Mouse (Mus musculus): ENCODE measurements around the gene Tut7. TPM values are rescaled to one million over a fixed set of nuclear protein-coding genes. Genes with fewer than 3 reads are reported as not detected.

Gene Tut7
- polyA plus RNA-seq, 2 experiments = 40.3 to 45.3 TPM

GRCm38 (mm10) chr13:59838464-59838863 lies 15.5 kb upstream of the Tut7 start:
- 72% methylated on average over 3 of the region's 3 CpGs for WGBS (ENCODE audit: insufficient replicate concordance)
- Histone ChIP-seq H3K4me1 (replicated peaks; ENCODE audit: control insufficient read depth in 2 of 2, insufficient read depth in 2 of 2, low read length in 1 of 2) (peaks cover 16 to 25% of the 10 kb centered on the region in 2 experiments), H3K4me3 (ENCODE audit: insufficient read depth in 1 of 2, low read depth in 2 of 2, low read length in 2 of 2) (no peak overlapping the region), H3K27me3 (ENCODE audit: control insufficient read depth, insufficient read depth, low read length) (no peaks in the 10 kb centered on the region), H3K9me3 (ENCODE audit: control insufficient read depth, low read length) (no peaks in the 10 kb centered on the region), H3K27ac (no peak overlapping the region), H3K4me2 (ENCODE audit: low read depth) (no peak overlapping the region), H3K36me3 (replicated peaks; ENCODE audit: control insufficient read depth, insufficient read depth, low read depth) (no peaks in the 10 kb centered on the region), H3K9ac (replicated peaks) (no peak overlapping the region)
- no peak for TF ChIP-seq EP300 (IDR thresholded peaks at IDR 0.05; ENCODE audit: low read depth)
- TF ChIP-seq CTCF (IDR thresholded peaks at IDR 0.05; ENCODE audit: low read depth) = no peak
- DNase-seq (ENCODE audit: low read depth in 3 of 3, low spot score in 3 of 3) (no peak), ATAC-seq (ENCODE audit: insufficient read depth) (no peak)

- Histone ChIP-seq H3K4me3 (ENCODE audit: insufficient read depth in 1 of 2, low read depth in 2 of 2, low read length in 2 of 2) (no peak overlapping the region), H3K4me2 (ENCODE audit: low read depth) (peak overlapping the region; percentile 58), H3K27ac (no peak overlapping the region), H3K36me3 (replicated peaks; ENCODE audit: control insufficient read depth, insufficient read depth, low read depth) (no peaks in the 10 kb centered on the region), H3K4me1 (replicated peaks; ENCODE audit: control insufficient read depth in 2 of 2, insufficient read depth in 2 of 2, low read length in 1 of 2) (peaks cover 11 to 26% of the 10 kb centered on the region in 2 experiments), H3K9me3 (ENCODE audit: control insufficient read depth, low read length) (no peaks in the 10 kb centered on the region), H3K27me3 (ENCODE audit: control insufficient read depth, insufficient read depth, low read length) (no peaks in the 10 kb centered on the region), H3K9ac (replicated peaks) (no peak overlapping the region)
- ATAC-seq (ENCODE audit: insufficient read depth) = no peak
- DNase-seq (ENCODE audit: low read depth in 3 of 3, low spot score in 3 of 3) = no peak
- 64% methylated on average over 3 of the region's 3 CpGs for WGBS (ENCODE audit: insufficient replicate concordance)
- TF ChIP-seq CTCF (IDR thresholded peaks at IDR 0.05; ENCODE audit: low read depth) (no peak), EP300 (IDR thresholded peaks at IDR 0.05; ENCODE audit: low read depth) (no peak)
Observed at GRCm38 (mm10) chr13:59836811-59837210, 13.9 kb upstream of the Tut7 start.

- TF ChIP-seq CTCF (IDR thresholded peaks at IDR 0.05; ENCODE audit: low read depth) = no peak
- no peak for TF ChIP-seq EP300 (IDR thresholded peaks at IDR 0.05; ENCODE audit: low read depth)
- Histone ChIP-seq H3K4me1 (replicated peaks; ENCODE audit: control insufficient read depth in 2 of 2, insufficient read depth in 2 of 2, low read length in 1 of 2) (peaks cover 11 to 26% of the 10 kb centered on the region in 2 experiments), H3K36me3 (replicated peaks; ENCODE audit: control insufficient read depth, insufficient read depth, low read depth) (no peaks in the 10 kb centered on the region), H3K27ac (peak overlapping the region; percentile 55), H3K9ac (replicated peaks) (peak overlapping the region; percentile 43), H3K4me2 (ENCODE audit: low read depth) (peak overlapping the region; percentile 58), H3K27me3 (ENCODE audit: control insufficient read depth, insufficient read depth, low read length) (no peaks in the 10 kb centered on the region), H3K9me3 (ENCODE audit: control insufficient read depth, low read length) (no peaks in the 10 kb centered on the region), H3K4me3 (ENCODE audit: insufficient read depth in 1 of 2, low read depth in 2 of 2, low read length in 2 of 2) (peak overlapping the region; percentile 12 to 16; a peak in 2 of 4 replicates)
- WGBS (ENCODE audit: insufficient replicate concordance) = 20% methylated on average over 14 of the region's 14 CpGs
- DNase-seq (ENCODE audit: low read depth in 3 of 3, low spot score in 3 of 3) (no peak), ATAC-seq (ENCODE audit: insufficient read depth) (peak; percentile 40)
Observed at GRCm38 (mm10) chr13:59836101-59836798, 13.3 kb upstream of the Tut7 start.

GRCm38 (mm10) chr13:59834786-59835452 lies 12.0 kb upstream of the Tut7 start:
- TF ChIP-seq EP300 (IDR thresholded peaks at IDR 0.05; ENCODE audit: low read depth) (no peak), CTCF (IDR thresholded peaks at IDR 0.05; ENCODE audit: low read depth) (no peak)
- DNase-seq (ENCODE audit: low read depth in 3 of 3, low spot score in 3 of 3) (no peak), ATAC-seq (ENCODE audit: insufficient read depth) (peak; percentile 22; the same call in 1 of the 2 replicates)
- Histone ChIP-seq H3K4me2 (ENCODE audit: low read depth) (no peak overlapping the region), H3K9ac (replicated peaks) (no peak overlapping the region), H3K4me1 (replicated peaks; ENCODE audit: control insufficient read depth in 2 of 2, insufficient read depth in 2 of 2, low read length in 1 of 2) (peaks cover 11 to 23% of the 10 kb centered on the region in 2 experiments), H3K36me3 (replicated peaks; ENCODE audit: control insufficient read depth, insufficient read depth, low read depth) (no peaks in the 10 kb centered on the region), H3K27ac (no peak overlapping the region), H3K9me3 (ENCODE audit: control insufficient read depth, low read length) (no peaks in the 10 kb centered on the region), H3K4me3 (ENCODE audit: insufficient read depth in 1 of 2, low read depth in 2 of 2, low read length in 2 of 2) (no peak overlapping the region), H3K27me3 (ENCODE audit: control insufficient read depth, insufficient read depth, low read length) (no peaks in the 10 kb centered on the region)
- 54% methylated on average over 4 of the region's 4 CpGs for WGBS (ENCODE audit: insufficient replicate concordance)

- Histone ChIP-seq H3K4me1 (replicated peaks; ENCODE audit: control insufficient read depth in 2 of 2, insufficient read depth in 2 of 2, low read length in 1 of 2) (peaks cover 11 to 23% of the 10 kb centered on the region in 2 experiments), H3K4me3 (ENCODE audit: insufficient read depth in 1 of 2, low read depth in 2 of 2, low read length in 2 of 2) (no peak overlapping the region), H3K36me3 (replicated peaks; ENCODE audit: control insufficient read depth, insufficient read depth, low read depth) (no peaks in the 10 kb centered on the region), H3K4me2 (ENCODE audit: low read depth) (peak overlapping the region; percentile 11; the same call in 1 of the 2 replicates), H3K9ac (replicated peaks) (no peak overlapping the region), H3K27me3 (ENCODE audit: control insufficient read depth, insufficient read depth, low read length) (no peaks in the 10 kb centered on the region), H3K27ac (no peak overlapping the region), H3K9me3 (ENCODE audit: control insufficient read depth, low read length) (no peaks in the 10 kb centered on the region)
- no peak for TF ChIP-seq EP300 (IDR thresholded peaks at IDR 0.05; ENCODE audit: low read depth)
- 68% methylated on average over 7 of the region's 7 CpGs for WGBS (ENCODE audit: insufficient replicate concordance)
- DNase-seq (ENCODE audit: low read depth in 3 of 3, low spot score in 3 of 3) = no peak
- no peak for ATAC-seq (ENCODE audit: insufficient read depth)
Observed at GRCm38 (mm10) chr13:59832871-59833270, 9.9 kb upstream of the Tut7 start.

Measured in liver, embryonic 14.5 days (tissue).